Mouse (Mus musculus): ENCODE data around the gene Prkag3.

The Prkag3 gene

DNA sequence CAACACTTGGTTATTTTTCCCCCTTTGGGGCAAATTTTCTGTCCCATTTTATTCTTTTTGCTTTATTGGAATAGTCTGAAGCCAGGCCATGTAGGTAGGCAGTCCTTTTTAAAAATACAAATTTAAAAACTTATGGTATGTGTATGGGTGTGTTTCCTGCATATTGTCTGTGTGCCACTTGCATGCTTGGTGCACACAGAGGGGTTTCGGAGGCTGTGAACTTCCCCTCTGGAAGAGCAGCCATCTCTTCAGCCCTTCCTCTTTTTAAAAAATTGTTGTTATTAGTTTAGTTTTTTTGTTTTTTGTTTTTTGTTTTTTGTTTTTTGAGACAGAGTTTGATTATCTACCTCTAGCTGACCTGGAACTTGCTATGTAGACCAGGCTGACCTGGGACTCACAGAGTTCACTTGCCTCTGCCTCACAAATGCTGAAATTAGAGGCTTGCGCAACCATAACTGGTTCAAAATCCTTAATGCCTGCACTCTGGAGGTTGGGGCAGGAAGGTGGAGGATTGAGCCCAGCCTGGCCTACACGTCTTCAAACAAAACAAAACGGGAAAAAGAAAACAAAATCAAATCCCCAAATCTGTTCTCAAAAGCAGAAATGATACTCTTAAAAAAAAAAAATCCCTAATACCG, 36.4 kb downstream of the Prkag3 start:
- peak; percentile 52 for DNase-seq

DNA sequence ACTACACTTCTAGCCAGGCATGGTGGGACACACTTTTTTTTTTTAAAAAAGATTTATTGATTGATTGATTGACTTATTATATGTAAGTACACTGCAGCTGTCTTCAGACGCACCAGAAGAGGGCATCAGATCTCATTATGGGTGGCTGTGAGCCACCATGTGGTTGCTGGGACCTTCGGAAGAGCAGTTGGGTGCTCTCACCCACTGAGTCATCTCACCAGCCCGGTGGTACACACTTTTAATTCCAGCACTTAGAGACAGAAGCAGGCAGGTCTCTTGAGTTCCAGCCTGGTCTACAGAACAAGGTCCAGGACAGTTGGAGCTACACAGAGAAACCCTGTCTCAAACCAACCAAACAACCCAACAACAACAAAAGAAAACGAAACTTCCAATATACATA, 37.0 kb downstream of the Prkag3 start:
- no peak for DNase-seq

DNA sequence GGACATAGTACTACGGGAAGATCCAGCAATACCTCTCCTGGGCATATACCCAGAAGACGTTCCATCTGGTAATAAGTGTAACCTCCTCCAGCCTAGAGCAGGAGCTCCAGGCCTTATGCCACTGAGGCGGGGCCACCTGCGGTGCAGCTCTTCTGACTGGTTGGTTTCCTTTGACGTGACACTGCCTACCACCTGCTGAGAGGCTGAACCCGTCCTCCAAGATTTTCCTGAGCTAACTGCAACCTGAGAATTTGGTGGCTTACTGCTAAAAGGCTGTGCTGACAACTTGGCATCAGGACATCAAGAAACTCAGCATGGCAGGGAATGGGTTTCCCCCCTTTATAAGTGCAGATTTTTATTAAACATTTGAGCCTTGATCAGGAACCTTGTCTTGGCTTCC, 39.5 kb downstream of the Prkag3 start:
- DNase-seq: no peak

DNA sequence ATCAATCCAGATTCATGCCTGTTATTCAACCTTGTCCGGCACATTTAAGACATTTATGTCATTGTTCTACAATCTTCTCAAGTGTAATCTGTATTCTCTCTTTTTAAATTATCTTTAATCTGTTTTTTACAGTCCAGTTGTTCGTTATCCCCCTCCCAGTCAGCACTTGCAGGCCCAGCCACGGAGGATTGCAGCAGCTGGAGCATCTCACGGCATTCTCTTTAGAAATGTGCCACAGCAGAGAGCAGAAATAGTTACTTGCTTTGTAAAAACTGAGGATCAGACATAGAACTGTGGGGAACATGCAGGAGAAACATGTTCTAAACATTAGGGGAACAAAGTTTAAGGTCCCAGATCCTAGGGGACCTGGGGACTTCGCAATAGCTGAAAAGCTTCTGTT, 44.0 kb downstream of the Prkag3 start:
- peak; percentile 14 for DNase-seq

- DNase-seq: no peak
These were observed 44.9 kb downstream of the Prkag3 start for GRCm38 (mm10) chr1:74704156-74704555.

GRCm38 (mm10) chr1:74702142-74702553, 46.9 kb downstream of the Prkag3 start:
- no peak for DNase-seq

GRCm38 (mm10) chr1:74698791-74699190, 50.2 kb downstream of the Prkag3 start:
- peak; percentile 65 for DNase-seq

DNA sequence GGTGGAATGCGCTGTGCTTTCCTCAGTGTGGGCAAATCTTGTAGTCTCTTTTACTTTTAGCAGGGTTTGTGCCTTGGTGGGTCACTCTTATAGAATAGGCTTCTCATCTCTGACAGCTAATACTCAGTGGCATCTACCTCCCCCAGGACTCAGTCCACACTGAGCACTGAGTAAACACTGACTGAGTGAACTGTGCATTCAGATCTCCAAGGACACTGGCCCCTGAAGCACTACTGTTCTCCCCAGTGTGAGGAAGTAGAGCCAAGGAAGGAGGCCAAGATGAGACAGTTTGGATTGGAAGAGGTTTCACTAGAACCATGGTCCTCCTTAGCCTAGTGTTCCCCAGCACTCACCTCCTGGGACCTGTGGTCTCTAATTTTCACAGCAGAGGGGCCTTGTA, 50.7 kb downstream of the Prkag3 start:
- no peak for DNase-seq

DNA sequence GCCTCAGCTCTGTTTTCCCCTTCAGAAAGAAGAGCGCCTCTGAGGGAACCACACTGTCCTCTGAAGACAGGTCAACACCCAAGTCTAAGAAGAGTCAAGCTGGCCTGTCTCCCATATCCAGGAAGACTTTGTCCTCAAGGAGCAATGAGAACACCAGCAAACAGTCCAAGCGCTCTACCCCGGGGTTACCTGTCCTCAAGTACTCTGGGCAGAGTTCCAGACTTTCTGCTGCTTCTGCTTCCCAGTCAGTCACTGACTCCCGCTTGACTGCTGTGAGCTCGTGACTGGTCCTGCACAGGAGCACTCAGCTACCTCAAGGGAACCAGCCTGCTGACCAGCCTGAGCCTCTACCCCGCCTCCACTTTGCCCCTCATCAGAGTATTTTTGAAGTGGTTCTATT, 51.6 kb downstream of the Prkag3 start:
- DNase-seq: peak; percentile 82

DNA sequence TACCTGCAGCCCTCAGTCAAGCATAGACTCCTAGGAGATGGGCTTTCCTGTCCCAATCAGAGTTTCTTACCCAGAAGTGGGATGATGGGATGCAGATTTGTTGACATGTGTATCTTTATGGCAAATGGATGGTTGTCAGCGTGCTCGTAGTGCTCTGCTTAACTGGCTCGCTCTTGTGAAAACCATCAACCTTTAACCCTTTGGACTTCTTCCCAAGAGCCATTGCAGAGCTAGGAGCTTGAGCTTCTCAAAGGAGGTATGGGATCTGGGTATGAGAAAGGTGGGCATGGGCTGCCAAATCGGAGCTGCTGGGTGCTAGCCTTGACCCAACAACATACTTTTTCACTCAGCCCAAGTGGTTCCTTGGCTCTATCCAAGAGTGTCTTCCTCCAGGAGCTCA, 53.2 kb downstream of the Prkag3 start:
- no peak for DNase-seq

- DNase-seq: no peak
These were observed 55.0 kb downstream of the Prkag3 start for GRCm38 (mm10) chr1:74693891-74694583.
